Mouse (Mus musculus): Measurements from ENCODE around the gene Fam129b. TPM values are rescaled to one million over a fixed set of nuclear protein-coding genes. Genes with fewer than 3 reads are reported as not detected.

The Fam129b gene
- total RNA-seq (2023): 0.67 TPM

GRCm38 (mm10) chr2:32875675-32876489 lies at the start of gene Fam129b:
Gene Fam129b (plus strand): TSS chr2:32876114.

GRCm38 (mm10) chr2:32846805-32847467 lies 29.0 kb upstream of the Fam129b start, which contains the start of gene Stxbp1:
Gene Stxbp1 (minus strand): TSS chr2:32847245.

DNA sequence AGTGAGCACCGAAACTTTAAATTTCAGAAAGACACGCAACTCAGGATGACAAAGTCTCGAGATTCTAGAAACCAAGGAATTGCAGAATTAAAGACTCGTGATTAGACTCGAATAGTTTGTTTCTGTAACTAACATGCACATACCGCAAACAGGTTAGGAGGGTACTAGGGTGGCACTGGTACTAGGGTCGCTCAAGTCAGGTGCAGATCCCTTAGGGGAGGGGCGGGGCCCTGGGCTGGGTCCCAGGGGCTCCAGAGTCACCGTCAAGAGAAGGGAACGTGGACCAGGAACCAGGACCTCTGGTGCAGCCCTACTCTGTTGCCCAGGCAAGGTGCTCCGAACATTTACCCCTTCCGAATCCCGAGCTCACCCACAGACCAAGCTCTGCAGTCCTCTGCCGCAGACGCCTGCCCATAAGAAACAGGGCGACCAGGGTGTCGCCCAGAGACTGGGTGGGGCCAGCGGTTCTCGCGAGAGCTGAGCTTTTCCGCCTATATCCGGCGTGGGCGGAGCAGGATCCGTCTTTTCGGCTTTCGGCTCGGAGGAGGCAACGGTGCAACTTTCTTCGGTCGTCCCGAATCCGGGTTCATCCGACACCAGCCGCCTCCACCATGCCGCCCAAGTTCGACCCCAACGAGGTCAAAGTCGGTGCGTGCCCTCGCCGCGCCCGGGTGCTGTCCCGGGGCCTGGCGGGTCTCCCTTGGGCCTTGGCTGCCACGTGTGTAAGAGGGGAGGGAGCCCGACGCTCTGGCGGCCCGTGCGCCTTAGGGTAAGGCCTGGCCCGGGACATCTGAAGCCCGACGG lies 85.5 kb downstream of the Fam129b start, which contains the start of the genes Rpl12 and Lrsam1:
Rpl12 (plus strand) TSS at position 368 of the 804 bp plus-strand sequence.
Lrsam1 (minus strand) TSS at position 423 of the 804 bp plus-strand sequence.

Other genes with a start within 250 kb of the Fam129b start
- gene Eng, start 229.5 kb upstream of the Fam129b start, total RNA-seq (2023): 3.4 TPM
- 26.7 TPM for gene Fpgs, start 172.0 kb upstream of the Fam129b start, total RNA-seq (2023)
- gene Cdk9, start 163.0 kb upstream of the Fam129b start, total RNA-seq (2023): 92.9 TPM
- 81.0 TPM for gene Sh2d3c, start 155.1 kb upstream of the Fam129b start, total RNA-seq (2023)
- not detected for gene 6330409D20Rik, start 135.1 kb upstream of the Fam129b start, total RNA-seq (2023)
- gene Tor2a, start 118.9 kb upstream of the Fam129b start, total RNA-seq (2023): 26.4 TPM
- 0.21 TPM for gene Ttc16, start 100.5 kb upstream of the Fam129b start, total RNA-seq (2023)
- 3.8 TPM for gene Ptrh1, start 100.3 kb upstream of the Fam129b start, total RNA-seq (2023)
- gene Cfap157, start 91.7 kb upstream of the Fam129b start, total RNA-seq (2023): not detected
- gene Stxbp1, start 28.9 kb upstream of the Fam129b start, total RNA-seq (2023): 1.3 TPM
- gene Rpl12, start 85.4 kb downstream of the Fam129b start, total RNA-seq (2023): 1,193 TPM
- 13.2 TPM for gene Lrsam1, start 85.5 kb downstream of the Fam129b start, total RNA-seq (2023)
- 5.8 TPM for gene Slc2a8, start 106.0 kb downstream of the Fam129b start, total RNA-seq (2023)

Measured in CD4-positive naive resting alpha-beta T cell, adult 76 days (primary cell).